Mouse (Mus musculus) c-Kit-positive CD71-positive TER-119-positive erythroid progenitor cells, embryonic 14.5 days (primary cell): ENCODE data around the gene Btbd35f12.
"Not testable (repeated sequence)": the region's sequence is repeated elsewhere in the genome, so short reads cannot be mapped to it uniquely, and the experiment has no call there.

ENCODE experiments used
- DNase-seq: peaks from one replicate; pipeline ENCODE4 v3.0.0-alpha.2; 2013; ENCODE audit warnings: low spot score

The Btbd35f12 gene

GRCm38 (mm10) chrX:33313079-33313478 lies at the start of gene Btbd35f12:
Gene Btbd35f12 (plus strand): TSS chrX:33313379.
- DNase-seq, result not testable (repeated sequence)

DNA sequence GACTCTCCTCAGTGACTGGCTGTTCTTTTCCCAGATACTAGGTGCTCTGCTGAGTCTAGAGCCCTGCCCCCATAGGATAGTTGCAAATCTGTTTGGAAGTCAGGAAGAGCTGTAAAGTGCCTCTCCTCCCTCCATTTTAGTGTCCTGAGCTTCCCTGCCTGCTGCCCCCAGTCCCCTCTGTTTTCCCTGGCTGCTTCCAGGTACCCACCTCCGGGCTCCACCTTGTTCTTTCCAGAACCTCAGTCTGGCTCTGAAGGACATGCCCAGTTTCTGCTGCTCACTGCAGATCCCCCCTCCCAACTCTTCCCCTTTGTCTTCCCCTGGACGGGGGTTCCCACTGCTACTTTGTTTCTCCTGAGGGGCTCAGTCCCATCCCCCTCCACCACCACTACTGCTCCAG lies 40.1 kb downstream of the Btbd35f12 start:
- DNase-seq, result not testable (repeated sequence)
